Mouse (Mus musculus) E14TG2a.4 (cell line): ENCODE data around the gene Mettl17.

ENCODE experiments used
- CTCF ChIP-seq: conservative IDR thresholded peaks from 2 replicates; pipeline ENCODE4 v1.5.1; 2014; ENCODE audit warnings: low read length
- NANOG ChIP-seq: IDR thresholded peaks from 2 replicates; pipeline ENCODE4 v1.6.1; 2014; ENCODE audit warnings: borderline replicate concordance, low read length, mixed read lengths
- POU5F1 ChIP-seq: IDR thresholded peaks from 2 replicates; pipeline ENCODE4 v1.6.1; 2014; ENCODE audit warnings: low read length, borderline replicate concordance

GRCm38 (mm10) chr14:51918966-51919365 lies 34.3 kb downstream of the Mettl17 start:
- TF ChIP-seq CTCF: no peak
- no peak for TF ChIP-seq NANOG
- TF ChIP-seq POU5F1: no peak
